Mouse (Mus musculus): ENCODE measurements around the gene Enc1.

DNA sequence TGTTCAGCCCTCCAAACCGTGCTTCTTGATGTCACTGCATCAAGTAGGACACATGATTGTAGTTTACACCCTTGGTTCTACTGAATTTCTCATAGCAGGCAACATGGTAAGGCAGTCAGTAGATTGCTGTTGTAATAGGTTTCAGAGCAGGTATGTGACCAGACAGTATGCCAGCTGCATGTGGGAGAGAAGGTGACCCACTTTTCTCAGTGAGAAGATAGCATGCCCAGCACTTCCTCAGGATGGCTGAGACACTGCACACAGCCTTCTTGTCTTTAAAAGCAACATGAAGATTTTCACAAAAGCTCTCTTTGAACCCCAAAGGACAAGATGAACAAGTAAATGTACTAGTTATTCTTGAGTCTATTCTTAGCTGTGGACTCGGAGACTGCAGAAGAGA lies 29.8 kb downstream of the Enc1 start:
- TF ChIP-seq POLR2A (IDR thresholded peaks at IDR 0.05; ENCODE audit: borderline replicate concordance, extremely low read depth, insufficient read depth, insufficient read length, poor library complexity, severe bottlenecking) (no peak), CTCF (IDR thresholded peaks at IDR 0.05; ENCODE audit: borderline replicate concordance, extremely low read depth, insufficient read depth, insufficient read length) (no peak)

All from brain, embryonic 14.5 days (tissue).